Mouse (Mus musculus): ENCODE data around the gene Dbp. TPM values are rescaled to one million over a fixed set of nuclear protein-coding genes. Genes with fewer than 3 reads are reported as not detected.
A peak's percentile ranks its signal among the peaks of the same experiment; 100 is the strongest.

Gene Dbp
- total and polyA plus RNA-seq, 3 experiments: 7.9 to 11.0 (median 10.4) TPM

DNA sequence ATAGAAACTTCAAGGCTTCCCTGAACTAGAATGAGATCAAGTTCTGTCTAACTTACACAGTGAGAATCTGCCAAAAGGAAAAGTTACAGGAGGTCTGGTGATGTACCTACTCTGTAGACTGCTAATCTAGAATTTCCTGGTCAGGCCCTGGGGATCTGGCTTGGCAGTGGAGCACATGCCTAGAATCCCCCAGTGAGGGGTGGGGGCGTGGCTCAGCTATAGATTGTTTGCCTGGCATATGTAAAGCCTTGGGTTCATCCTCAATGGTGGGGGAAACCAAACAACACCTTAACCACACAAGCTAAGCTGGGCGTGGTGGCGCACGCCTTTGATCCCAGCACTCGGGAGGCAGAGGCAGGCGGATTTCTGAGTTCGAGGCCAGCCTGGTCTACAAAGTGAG is 7.0 kb upstream of the Dbp start:
- Histone ChIP-seq H3K27ac (ENCODE audit: insufficient read depth, low read depth) (no peak overlapping the region), H3K4me2 (ENCODE audit: insufficient read depth, low read depth, poor library complexity, severe bottlenecking) (no peak overlapping the region), H3K36me3 (replicated peaks in 1 of 2; ENCODE audit: control insufficient read depth in 1 of 2, insufficient read depth in 1 of 2, low read length in 1 of 2) (no peaks in the 10 kb centered on the region), H3K4me1 (ENCODE audit: control insufficient read depth in 1 of 2, insufficient read depth in 2 of 2) (peaks cover 8 to 58% of the 10 kb centered on the region in 2 experiments; a peak in 3 of 4 replicates), H3K9me3 (replicated peaks; ENCODE audit: low read length) (no peaks in the 10 kb centered on the region), H3K9ac (ENCODE audit: insufficient read depth, low read depth) (no peak overlapping the region), H3K4me3 (replicated peaks in 1 of 3; ENCODE audit: low read depth in 2 of 3, low read length in 2 of 3, poor library complexity in 1 of 3) (no peak overlapping the region), H3K27me3 (replicated peaks) (no peaks in the 10 kb centered on the region), H3K79me2 (replicated peaks; ENCODE audit: control insufficient read depth, extremely low read depth, insufficient read depth, poor library complexity, severe bottlenecking) (no peaks in the 10 kb centered on the region)
- in situ Hi-C loops (cut with MboI; ENCODE audit: low pct_ligation_motif_present, low pct_unique_long_range_greater_than_20kb, low sequenced_read_pairs): no loop called here
- no peak for TF ChIP-seq NELFE (IDR thresholded peaks at IDR 0.05; ENCODE audit: low read depth, low read length)
- TF ChIP-seq ZNF384 (IDR thresholded peaks at IDR 0.05; ENCODE audit: low read depth, low read length): no peak
- no peak for TF ChIP-seq GABPA (IDR thresholded peaks at IDR 0.05; ENCODE audit: insufficient replicate concordance, low read depth, low read length)
- no peak for DNase-seq (ENCODE audit: extremely low read depth)
- dilution Hi-C loops (cut with MboI; ENCODE audit: extremely low pct_ligation_motif_present, extremely low pct_unique_long_range_greater_than_20kb, low sequenced_read_pairs): no loop called here

DNA sequence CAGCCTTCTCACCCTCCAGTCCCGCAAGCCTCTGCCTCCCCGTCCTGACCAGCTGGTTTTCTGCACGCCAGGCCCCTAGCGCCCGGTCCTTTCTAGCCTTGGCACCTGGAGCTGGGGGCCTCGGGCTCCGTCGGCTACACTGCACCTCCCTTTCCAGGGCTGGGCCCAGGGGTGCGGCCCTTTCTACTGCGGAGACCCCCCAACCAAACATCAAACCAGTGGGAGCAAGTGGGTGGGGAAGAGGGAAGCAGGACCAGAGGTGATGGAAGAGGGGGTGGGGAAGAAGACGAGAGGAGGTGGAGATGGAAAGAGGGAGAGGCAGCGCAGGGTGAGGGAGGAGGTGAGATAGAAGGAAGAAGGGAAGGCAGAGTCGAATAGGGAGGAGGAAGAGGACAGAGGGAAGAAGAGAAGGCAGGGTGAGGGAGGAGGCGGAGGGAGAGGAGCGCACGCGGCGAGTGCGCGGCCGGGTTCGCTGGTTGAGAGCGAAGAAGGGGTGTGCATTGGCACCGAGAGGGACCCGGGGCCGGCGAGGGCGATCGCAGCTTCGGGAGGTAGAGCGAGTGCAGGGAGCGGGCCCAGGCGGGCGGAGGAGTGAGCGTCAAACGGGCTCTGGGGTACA is 5.3 kb upstream of the Dbp start, which contains the start of gene Car11:
Gene Car11 (plus strand): TSS at position 321 of the 619 bp plus-strand sequence.
- TF ChIP-seq SMC3 (IDR thresholded peaks at IDR 0.05; ENCODE audit: low read depth, low read length) (no peak), PAX5 (IDR thresholded peaks at IDR 0.05; ENCODE audit: low read length) (no peak), BHLHE40 (IDR thresholded peaks at IDR 0.05; ENCODE audit: low read depth, low read length) (no peak), ZKSCAN1 (IDR thresholded peaks at IDR 0.05; ENCODE audit: borderline replicate concordance, low read depth, low read length) (no peak), NELFE (IDR thresholded peaks at IDR 0.05; ENCODE audit: low read depth, low read length) (no peak), NRF1 (IDR thresholded peaks at IDR 0.05; ENCODE audit: low read depth, low read length) (no peak), TCF12 (IDR thresholded peaks at IDR 0.05; ENCODE audit: low read depth, low read length) (no peak), CHD1 (IDR thresholded peaks at IDR 0.05; ENCODE audit: low read depth, low read length) (no peak), ELF1 (IDR thresholded peaks at IDR 0.05; ENCODE audit: low read depth, low read length) (no peak), RCOR1 (conservative IDR thresholded peaks at IDR 0.05; ENCODE audit: low read depth, low read length) (no peak)
- Histone ChIP-seq H3K4me1 (ENCODE audit: control insufficient read depth in 1 of 2, insufficient read depth in 2 of 2) (peaks cover 6 to 59% of the 10 kb centered on the region in 2 experiments; a peak in 3 of 4 replicates), H3K79me2 (replicated peaks; ENCODE audit: control insufficient read depth, extremely low read depth, insufficient read depth, poor library complexity, severe bottlenecking) (no peaks in the 10 kb centered on the region), H3K27ac (ENCODE audit: insufficient read depth, low read depth) (no peak within 1 kb of the TSS), H3K27me3 (replicated peaks) (no peaks in the 10 kb centered on the region), H3K4me3 (replicated peaks in 1 of 3; ENCODE audit: low read depth in 2 of 3, low read length in 2 of 3, poor library complexity in 1 of 3) (no peak within 1 kb of the TSS), H3K36me3 (replicated peaks in 1 of 2; ENCODE audit: control insufficient read depth in 1 of 2, insufficient read depth in 1 of 2, low read length in 1 of 2) (no peaks in the 10 kb centered on the region), H3K9me3 (replicated peaks; ENCODE audit: low read length) (no peaks in the 10 kb centered on the region), H3K9ac (ENCODE audit: insufficient read depth, low read depth) (no peak within 1 kb of the TSS), H3K4me2 (ENCODE audit: insufficient read depth, low read depth, poor library complexity, severe bottlenecking) (peak within 1 kb of the TSS; percentile 51; the same call in 1 of the 2 replicates)
- no peak for DNase-seq (ENCODE audit: extremely low read depth)
- dilution Hi-C loops (cut with MboI; ENCODE audit: extremely low pct_ligation_motif_present, extremely low pct_unique_long_range_greater_than_20kb, low sequenced_read_pairs): no loop called here
- in situ Hi-C loops (cut with MboI; ENCODE audit: low pct_ligation_motif_present, low pct_unique_long_range_greater_than_20kb, low sequenced_read_pairs): no loop called here
